Mouse (Mus musculus): Measurements from ENCODE around the gene Ly6g5c. TPM values are rescaled to one million over a fixed set of nuclear protein-coding genes. Genes with fewer than 3 reads are reported as not detected.
"Not testable (repeated sequence)": the region's sequence is repeated elsewhere in the genome, so short reads cannot be mapped to it uniquely, and the experiment has no call there.

Ly6g5c gene
- total and polyA plus RNA-seq, 3 experiments = not detected

DNA sequence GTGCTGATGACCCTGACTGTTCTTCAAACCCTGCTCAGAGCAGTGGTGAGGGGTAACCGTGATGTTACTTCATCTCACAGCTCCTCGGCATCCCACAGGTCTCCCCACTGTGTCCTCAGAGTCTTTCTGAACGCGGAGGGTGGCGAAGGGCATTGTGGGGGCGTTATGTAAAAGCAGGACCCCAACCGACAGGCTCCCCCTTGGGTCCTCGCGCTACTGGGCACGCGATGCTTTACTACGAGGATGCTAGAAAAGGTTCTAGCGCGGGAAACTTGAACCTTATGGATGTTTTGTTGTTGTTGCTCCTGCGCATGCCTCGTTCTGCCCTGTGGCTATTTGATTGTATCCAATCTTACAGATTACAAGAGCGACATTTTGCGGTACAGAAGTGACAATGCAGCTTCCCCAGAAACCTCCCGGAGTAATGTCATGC is 13.8 kb downstream of the Ly6g5c start, which contains the start of gene Csnk2b:
Csnk2b (minus strand) TSS at position 183 of the 433 bp plus-strand sequence.
- peaks cover 5% of the 10 kb centered on the region; the same call in 1 of the 2 replicates for H3K79me2 ChIP-seq (replicated peaks; ENCODE audit: control insufficient read depth, insufficient read depth, low read length)
- intact Hi-C loops (cut with DNase I) = loop anchor here (2.0 to 5.0 kb wide), 3 partner anchors 13 to 115 kb away; partner anchors contain the start of genes Bag6 and Nfkbil1
- DNase-seq = peak; percentile 31 to 50
- peaks cover 6% of the 10 kb centered on the region for H3K36me3 ChIP-seq (ENCODE audit: control insufficient read depth, insufficient read depth, low read length)
- peak within 1 kb of the TSS; percentile 91 for H3K27ac ChIP-seq
- H3K4me1 ChIP-seq (ENCODE audit: control insufficient read depth, insufficient read depth, low read length) = peaks cover 8% of the 10 kb centered on the region
- peak within 1 kb of the TSS; percentile 88 for H3K9ac ChIP-seq (ENCODE audit: low read depth, low read length)
- TF ChIP-seq CTCF (IDR thresholded peaks at IDR 0.05) (peak; percentile 40), POLR2A (IDR thresholded peaks at IDR 0.05; ENCODE audit: insufficient read depth, low read depth, low read length) (no peak)
- WGBS = under 1% methylated on average over 19 of the region's 19 CpGs
- no peaks in the 10 kb centered on the region for H3K27me3 ChIP-seq (ENCODE audit: control insufficient read depth, insufficient read depth, low read length)
- peak within 1 kb of the TSS; percentile 100 for H3K4me3 ChIP-seq

DNA sequence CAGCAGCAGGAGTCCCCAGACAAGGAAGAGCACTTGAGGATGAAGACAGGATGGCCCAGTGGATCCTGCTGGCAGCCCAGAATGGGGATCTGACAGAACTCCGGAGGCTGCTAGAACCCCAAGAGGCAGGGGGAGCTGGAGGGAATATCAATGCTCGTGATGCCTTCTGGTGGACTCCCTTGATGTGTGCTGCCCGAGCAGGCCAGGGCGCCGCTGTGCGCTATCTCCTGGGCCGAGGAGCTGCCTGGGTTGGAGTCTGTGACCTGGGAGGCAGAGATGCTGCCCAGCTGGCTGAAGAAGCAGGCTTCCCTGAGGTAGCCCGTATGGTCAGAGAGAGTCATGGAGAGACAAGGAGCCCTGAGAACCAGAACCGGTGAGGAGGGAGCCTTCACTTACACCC is 15.2 kb downstream of the Ly6g5c start:
- H3K4me3 ChIP-seq = not testable (repeated sequence)

DNA sequence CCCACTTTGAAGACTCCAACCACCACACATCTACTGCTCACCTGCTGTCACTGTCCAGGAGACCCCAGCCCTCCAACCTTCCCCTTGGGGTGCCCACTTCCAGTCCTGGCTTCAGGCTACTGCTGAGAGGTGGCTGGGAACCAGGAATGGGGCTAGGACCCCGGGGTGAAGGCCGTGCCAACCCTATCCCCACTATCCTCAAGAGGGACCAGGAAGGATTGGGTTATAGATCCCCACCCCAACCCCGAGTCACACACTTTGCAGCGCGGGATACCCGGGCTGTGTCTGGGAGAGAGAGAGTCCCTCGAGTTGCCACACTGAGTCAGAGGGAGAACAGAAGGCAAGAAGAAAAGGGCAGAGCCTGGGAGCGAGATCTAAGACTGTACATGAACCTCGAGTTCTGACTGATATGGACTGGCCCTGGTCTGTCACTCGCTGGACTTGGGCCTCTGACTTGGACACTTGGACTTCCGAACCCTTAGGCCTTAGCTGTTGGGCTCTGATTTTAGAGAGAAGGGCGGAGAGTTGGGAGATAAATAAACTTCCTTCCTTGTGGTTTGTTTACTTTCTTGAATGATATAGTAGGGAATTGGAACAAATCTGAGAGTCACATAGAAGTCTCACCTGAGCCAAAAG is 16.3 kb downstream of the Ly6g5c start:
- 89% methylated on average over 12 of the region's 12 CpGs for WGBS
- intact Hi-C loops (cut with DNase I) = loop anchor here (5.0 kb wide), 1 partner anchor 113 kb away; the partner anchor contains the start of gene Nfkbil1
- not testable (repeated sequence) for DNase-seq; H3K4me1 ChIP-seq (ENCODE audit: control insufficient read depth, insufficient read depth, low read length); H3K27ac ChIP-seq; H3K27me3 ChIP-seq (ENCODE audit: control insufficient read depth, insufficient read depth, low read length); H3K36me3 ChIP-seq (ENCODE audit: control insufficient read depth, insufficient read depth, low read length); H3K4me3 ChIP-seq; H3K79me2 ChIP-seq (replicated peaks; ENCODE audit: control insufficient read depth, insufficient read depth, low read length); H3K9ac ChIP-seq (ENCODE audit: low read depth, low read length)

More for the DNA sequence above, 15.2 kb downstream of the Ly6g5c start:
- not testable (repeated sequence) for H3K27me3 ChIP-seq (ENCODE audit: control insufficient read depth, insufficient read depth, low read length); H3K27ac ChIP-seq; H3K4me1 ChIP-seq (ENCODE audit: control insufficient read depth, insufficient read depth, low read length); H3K36me3 ChIP-seq (ENCODE audit: control insufficient read depth, insufficient read depth, low read length); H3K9ac ChIP-seq (ENCODE audit: low read depth, low read length); DNase-seq; H3K79me2 ChIP-seq (replicated peaks; ENCODE audit: control insufficient read depth, insufficient read depth, low read length)
- intact Hi-C loops (cut with DNase I) = loop anchor here (5.0 kb wide), 1 partner anchor 114 kb away; the partner anchor contains the start of gene Nfkbil1
- 90% methylated on average over 9 of the region's 9 CpGs for WGBS

DNA sequence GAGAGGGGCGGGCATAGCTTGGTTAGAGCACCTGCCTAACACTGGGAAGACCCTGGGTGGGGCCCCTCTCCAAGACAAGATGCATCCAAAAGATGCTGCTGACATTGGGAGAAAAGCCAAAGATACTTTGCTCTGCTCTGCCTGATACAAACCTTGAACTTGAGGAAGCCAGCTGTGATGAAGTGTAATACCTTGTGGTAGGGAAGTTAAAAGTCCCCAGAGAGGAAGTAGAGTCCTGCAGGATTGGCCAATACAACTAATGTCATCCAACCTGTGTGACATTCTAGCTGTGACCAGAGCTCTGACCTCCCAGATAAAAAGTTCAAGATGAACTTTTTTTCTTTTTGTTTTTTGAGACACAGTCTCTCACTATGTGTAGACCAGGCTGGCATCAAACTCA is 17.0 kb downstream of the Ly6g5c start:
- Histone ChIP-seq H3K4me1 (ENCODE audit: control insufficient read depth, insufficient read depth, low read length) (peaks cover 9% of the 10 kb centered on the region), H3K36me3 (ENCODE audit: control insufficient read depth, insufficient read depth, low read length) (peaks cover 2% of the 10 kb centered on the region), H3K27me3 (ENCODE audit: control insufficient read depth, insufficient read depth, low read length) (no peaks in the 10 kb centered on the region), H3K79me2 (replicated peaks; ENCODE audit: control insufficient read depth, insufficient read depth, low read length) (peaks cover 5% of the 10 kb centered on the region; the same call in 1 of the 2 replicates), H3K27ac (peak overlapping the region; percentile 90; the same call in 1 of the 2 replicates), H3K4me3 (no peak overlapping the region), H3K9ac (ENCODE audit: low read depth, low read length) (no peak overlapping the region)
- TF ChIP-seq CTCF (IDR thresholded peaks at IDR 0.05) (no peak), POLR2A (IDR thresholded peaks at IDR 0.05; ENCODE audit: insufficient read depth, low read depth, low read length) (no peak), EP300 (IDR thresholded peaks at IDR 0.05; ENCODE audit: insufficient read depth, low read depth, low read length) (no peak)
- intact Hi-C loops (cut with DNase I) = loop anchor here (5.0 kb wide), 1 partner anchor 37 kb away; the partner anchor contains the start of gene Prrc2a
- no peak for DNase-seq
- 97% methylated on average over 1 of the region's 1 CpGs for WGBS

DNA sequence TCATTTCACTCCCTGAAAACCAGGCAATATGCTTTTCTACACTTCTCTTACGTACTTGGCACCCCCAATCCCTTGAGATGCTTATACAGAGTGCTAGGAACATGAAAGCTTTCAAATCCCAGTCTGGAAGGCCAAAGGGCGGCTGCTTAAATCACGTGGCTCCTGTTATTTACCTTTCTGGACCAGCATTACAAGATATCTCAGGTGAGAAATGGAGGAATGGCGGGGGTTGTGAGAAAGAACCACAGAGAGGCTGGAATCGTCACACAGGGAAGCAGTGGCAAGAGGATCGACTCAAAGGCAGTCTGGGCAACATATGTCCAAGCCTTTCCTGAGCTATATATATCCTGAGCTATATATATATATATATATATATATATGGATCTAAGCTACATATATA is 17.5 kb downstream of the Ly6g5c start:
- H3K27ac ChIP-seq = peak overlapping the region; percentile 90
- intact Hi-C loops (cut with DNase I) = loop anchor here (5.0 kb wide), 1 partner anchor 37 kb away; the partner anchor contains the start of gene Prrc2a
- TF ChIP-seq POLR2A (IDR thresholded peaks at IDR 0.05; ENCODE audit: insufficient read depth, low read depth, low read length) = no peak
- WGBS = 31% methylated on average over 6 of the region's 6 CpGs
- DNase-seq = no peak
- peaks cover 2% of the 10 kb centered on the region; the same call in 1 of the 2 replicates for H3K79me2 ChIP-seq (replicated peaks; ENCODE audit: control insufficient read depth, insufficient read depth, low read length)
- H3K4me1 ChIP-seq (ENCODE audit: control insufficient read depth, insufficient read depth, low read length) = peaks cover 7% of the 10 kb centered on the region
- H3K9ac ChIP-seq (ENCODE audit: low read depth, low read length) = peak overlapping the region; percentile 88
- no peaks in the 10 kb centered on the region for H3K36me3 ChIP-seq (ENCODE audit: control insufficient read depth, insufficient read depth, low read length)
- H3K27me3 ChIP-seq (ENCODE audit: control insufficient read depth, insufficient read depth, low read length) = no peaks in the 10 kb centered on the region
- peak overlapping the region; percentile 78 for H3K4me3 ChIP-seq

DNA sequence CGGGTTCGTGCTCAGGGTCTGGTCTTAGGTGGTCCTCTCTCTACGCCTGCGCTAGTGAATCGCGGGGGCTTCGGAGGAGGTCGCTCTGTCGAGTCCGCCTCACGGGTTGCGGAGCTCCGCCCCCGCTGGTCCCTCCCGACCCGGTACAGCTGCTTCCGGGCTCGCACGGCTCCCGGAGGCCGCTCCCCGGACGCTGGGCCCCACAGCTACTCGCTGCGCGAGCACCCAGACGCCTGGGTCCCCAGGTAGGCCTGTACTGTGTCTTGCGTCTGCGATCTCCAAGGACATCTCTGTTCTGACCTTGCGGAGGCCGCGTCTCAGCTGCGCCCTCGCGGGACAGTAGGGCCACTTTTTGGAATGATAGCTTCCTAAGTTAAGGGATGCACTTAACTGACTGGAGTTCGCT is 18.1 kb downstream of the Ly6g5c start, which contains the start of gene D17H6S53E:
D17H6S53E (plus strand) TSS at position 168 of the 406 bp plus-strand sequence.
- WGBS = under 1% methylated on average over 36 of the region's 36 CpGs
- intact Hi-C loops (cut with DNase I) = loop anchor here (5.0 kb wide), 1 partner anchor 36 kb away; the partner anchor contains the start of gene Prrc2a
- H3K4me3 ChIP-seq = peak within 1 kb of the TSS; percentile 78
- peaks cover 7% of the 10 kb centered on the region for H3K4me1 ChIP-seq (ENCODE audit: control insufficient read depth, insufficient read depth, low read length)
- H3K9ac ChIP-seq (ENCODE audit: low read depth, low read length) = peak within 1 kb of the TSS; percentile 88
- peak; percentile 84 for TF ChIP-seq POLR2A (IDR thresholded peaks at IDR 0.05; ENCODE audit: insufficient read depth, low read depth, low read length)
- TF ChIP-seq CTCF (IDR thresholded peaks at IDR 0.05) = no peak
- 0 out of 2 replicates have a peak, but pooled peaks have one; percentile 6 for TF ChIP-seq EP300 (IDR thresholded peaks at IDR 0.05; ENCODE audit: insufficient read depth, low read depth, low read length)
- peak within 1 kb of the TSS; percentile 90 for H3K27ac ChIP-seq
- no peaks in the 10 kb centered on the region for H3K36me3 ChIP-seq (ENCODE audit: control insufficient read depth, insufficient read depth, low read length)
- DNase-seq = peak; percentile 86 to 88
- H3K79me2 ChIP-seq (replicated peaks; ENCODE audit: control insufficient read depth, insufficient read depth, low read length) = no peaks in the 10 kb centered on the region
- H3K27me3 ChIP-seq (ENCODE audit: control insufficient read depth, insufficient read depth, low read length) = no peaks in the 10 kb centered on the region

All from heart, adult 2 months (tissue).